Mouse (Mus musculus): ENCODE data around the gene Kcnh7. TPM values are rescaled to one million over a fixed set of nuclear protein-coding genes. Genes with fewer than 3 reads are reported as not detected.

Kcnh7 gene
- polyA plus RNA-seq, 1 experiment from 2014 or later, result 2.7 TPM

DNA sequence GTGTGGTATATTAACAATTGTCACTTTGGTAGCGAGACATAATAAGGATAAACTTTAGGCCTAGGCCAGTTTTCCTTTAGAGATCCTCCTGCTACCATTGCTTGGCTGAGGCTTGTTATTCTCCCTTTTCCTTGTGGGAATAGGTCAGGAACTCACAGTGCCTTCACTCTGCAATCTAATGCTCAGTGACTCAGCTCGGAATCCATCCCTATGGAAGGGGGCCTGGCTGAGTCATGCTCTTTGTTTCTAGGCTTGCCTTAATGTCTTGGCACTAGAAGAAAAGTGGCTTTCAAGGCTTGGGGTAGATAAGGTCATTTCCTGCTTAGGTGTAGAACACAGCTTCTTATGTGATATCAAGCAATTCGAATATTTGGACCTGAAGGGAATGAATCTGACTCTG is 255.6 kb downstream of the Kcnh7 start:
- H3K4me2 ChIP-seq, result no peak overlapping the region
- no peak overlapping the region for H3K4me3 ChIP-seq
- no peaks in the 10 kb centered on the region for H3K36me3 ChIP-seq
- WGBS, result 67% methylated on average over 3 of the region's 3 CpGs
- no peaks in the 10 kb centered on the region for H3K27me3 ChIP-seq (replicated peaks)
- ATAC-seq (ENCODE audit: extremely low read depth, insufficient number of reproducible peaks, low FRiP score, low TSS enrichment), result no peak
- H3K4me1 ChIP-seq, result no peaks in the 10 kb centered on the region
- no peak overlapping the region for H3K27ac ChIP-seq (replicated peaks)
- no peak overlapping the region for H3K9ac ChIP-seq
- no peaks in the 10 kb centered on the region for H3K9me3 ChIP-seq

DNA sequence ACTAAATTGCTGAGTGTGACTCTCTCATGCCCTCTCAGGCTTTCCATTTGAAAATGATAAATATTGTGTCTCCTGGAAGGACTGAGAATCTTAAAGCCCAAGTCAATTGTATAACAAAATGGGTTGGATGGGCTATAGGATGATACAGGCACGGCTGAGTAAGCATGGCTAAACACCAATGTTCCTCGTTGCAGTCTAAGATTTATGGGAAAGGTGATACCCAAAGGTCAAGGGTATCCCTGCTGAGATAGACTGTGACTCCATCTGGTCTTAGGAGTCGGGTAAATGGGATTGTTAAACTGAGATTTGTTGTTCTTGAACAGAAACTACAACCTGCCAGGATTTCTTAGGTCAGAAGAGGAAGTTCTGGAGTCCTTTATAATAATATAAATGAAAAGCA is 256.0 kb downstream of the Kcnh7 start:
- no peak overlapping the region for H3K27ac ChIP-seq (replicated peaks)
- no peaks in the 10 kb centered on the region for H3K9me3 ChIP-seq
- H3K36me3 ChIP-seq, result no peaks in the 10 kb centered on the region
- WGBS, result 61% methylated on average over 3 of the region's 3 CpGs
- no peak for ATAC-seq (ENCODE audit: extremely low read depth, insufficient number of reproducible peaks, low FRiP score, low TSS enrichment)
- H3K27me3 ChIP-seq (replicated peaks), result no peaks in the 10 kb centered on the region
- no peak overlapping the region for H3K9ac ChIP-seq
- H3K4me3 ChIP-seq, result no peak overlapping the region
- H3K4me2 ChIP-seq, result no peak overlapping the region
- H3K4me1 ChIP-seq, result no peaks in the 10 kb centered on the region

DNA sequence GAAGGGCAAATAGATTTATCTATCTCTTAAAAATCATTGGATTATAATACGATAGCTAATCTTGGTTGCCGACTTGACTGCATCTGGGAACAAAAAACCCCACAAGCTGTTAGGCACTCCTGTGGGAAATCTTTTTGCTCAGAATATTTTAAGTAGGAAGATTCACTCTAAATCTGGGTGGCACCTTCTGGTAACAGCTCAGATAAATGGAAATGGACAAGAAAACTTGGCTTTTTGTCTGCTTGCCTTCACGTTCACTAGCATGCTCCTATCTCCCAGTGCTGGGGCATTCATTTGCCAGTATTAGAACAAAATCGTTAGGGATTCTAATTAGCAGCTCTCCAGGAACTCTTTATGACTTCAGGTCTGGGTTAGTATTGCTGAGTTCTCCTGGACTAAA is 260.3 kb downstream of the Kcnh7 start:
- H3K4me2 ChIP-seq, result no peak overlapping the region
- 77% methylated on average over 4 of the region's 4 CpGs for WGBS
- no peaks in the 10 kb centered on the region for H3K27me3 ChIP-seq (replicated peaks)
- no peaks in the 10 kb centered on the region for H3K36me3 ChIP-seq
- no peaks in the 10 kb centered on the region for H3K9me3 ChIP-seq
- H3K9ac ChIP-seq, result no peak overlapping the region
- H3K27ac ChIP-seq (replicated peaks), result no peak overlapping the region
- ATAC-seq (ENCODE audit: extremely low read depth, insufficient number of reproducible peaks, low FRiP score, low TSS enrichment), result no peak
- no peak overlapping the region for H3K4me3 ChIP-seq
- H3K4me1 ChIP-seq, result no peaks in the 10 kb centered on the region

DNA sequence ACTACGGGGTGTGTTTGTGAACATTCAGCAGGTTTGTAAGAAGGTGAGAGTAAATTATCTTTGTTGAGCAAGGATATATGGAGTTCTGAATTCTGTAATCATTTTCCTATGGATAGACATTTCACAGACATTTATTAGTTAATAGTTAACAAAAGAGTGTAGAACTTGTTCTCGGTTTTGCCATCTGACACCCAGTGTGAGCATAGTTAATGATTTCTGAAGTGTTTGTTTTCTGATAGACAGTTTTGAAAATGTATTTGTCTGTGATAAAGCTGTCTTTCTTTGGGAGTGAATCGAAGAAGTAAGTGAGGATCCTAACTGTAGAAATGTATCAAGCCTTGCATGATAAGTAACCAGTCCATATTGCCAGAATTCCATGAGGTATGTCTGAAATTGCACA is 276.4 kb downstream of the Kcnh7 start:
- Histone ChIP-seq H3K27me3 (replicated peaks) (no peaks in the 10 kb centered on the region), H3K4me3 (no peak overlapping the region), H3K4me1 (no peaks in the 10 kb centered on the region), H3K36me3 (no peaks in the 10 kb centered on the region), H3K4me2 (no peak overlapping the region), H3K9me3 (no peaks in the 10 kb centered on the region), H3K9ac (no peak overlapping the region), H3K27ac (replicated peaks) (no peak overlapping the region)
- 73% methylated on average over 3 of the region's 3 CpGs for WGBS
- ATAC-seq (ENCODE audit: extremely low read depth, insufficient number of reproducible peaks, low FRiP score, low TSS enrichment), result no peak

DNA sequence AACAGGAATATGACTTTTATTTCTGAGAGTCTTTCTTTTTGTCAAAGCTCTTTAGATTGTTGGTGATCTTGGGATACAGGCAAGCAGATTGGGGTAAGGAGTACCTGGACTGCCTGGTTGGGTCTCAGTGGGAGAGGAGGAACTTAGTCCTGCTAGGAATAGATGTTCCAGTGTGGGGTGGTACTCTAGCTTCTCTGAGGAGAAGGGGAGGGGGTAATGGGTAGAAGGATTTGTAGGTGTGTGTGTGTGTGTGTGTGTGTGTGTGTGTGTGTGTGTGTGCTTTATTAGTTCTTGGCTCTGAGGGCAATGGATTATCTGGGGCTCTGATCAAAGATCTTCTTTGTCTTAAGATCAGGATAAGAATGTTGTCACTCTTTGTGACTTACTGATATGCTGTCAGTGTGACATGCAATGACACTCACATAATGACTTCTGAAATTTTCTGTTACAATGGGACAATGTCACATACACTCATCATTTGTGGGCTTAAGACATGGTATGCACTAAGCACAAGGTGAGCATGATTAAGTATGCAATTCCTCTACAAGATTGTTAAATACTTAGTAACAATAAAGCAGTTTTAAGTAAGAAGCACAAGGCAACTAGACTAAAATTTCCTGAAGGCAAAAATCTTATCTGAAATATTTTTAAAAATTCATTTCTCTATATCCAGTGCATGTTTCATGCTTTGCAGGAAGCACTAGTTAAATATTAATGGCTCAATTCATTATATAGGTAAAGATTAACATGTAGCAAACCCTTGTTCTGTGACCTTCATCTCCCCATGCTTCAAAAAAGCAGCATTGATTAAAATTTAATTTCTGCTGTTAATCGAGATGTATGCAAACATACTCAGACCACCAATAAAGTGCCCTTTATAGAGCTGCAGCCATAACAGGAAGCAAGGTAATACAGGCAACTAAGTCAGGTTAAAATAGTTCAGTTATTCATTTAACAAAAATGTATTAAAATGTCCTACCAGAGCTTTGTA is 281.4 kb downstream of the Kcnh7 start:
- no peak overlapping the region for H3K4me2 ChIP-seq
- no peak overlapping the region for H3K9ac ChIP-seq
- no peak overlapping the region for H3K4me3 ChIP-seq
- no peak overlapping the region for H3K27ac ChIP-seq (replicated peaks)
- H3K27me3 ChIP-seq (replicated peaks), result no peaks in the 10 kb centered on the region
- no peaks in the 10 kb centered on the region for H3K9me3 ChIP-seq
- WGBS, result 74% methylated on average over 1 of the region's 1 CpGs
- no peaks in the 10 kb centered on the region for H3K36me3 ChIP-seq
- no peaks in the 10 kb centered on the region for H3K4me1 ChIP-seq
- no peak for ATAC-seq (ENCODE audit: extremely low read depth, insufficient number of reproducible peaks, low FRiP score, low TSS enrichment)

DNA sequence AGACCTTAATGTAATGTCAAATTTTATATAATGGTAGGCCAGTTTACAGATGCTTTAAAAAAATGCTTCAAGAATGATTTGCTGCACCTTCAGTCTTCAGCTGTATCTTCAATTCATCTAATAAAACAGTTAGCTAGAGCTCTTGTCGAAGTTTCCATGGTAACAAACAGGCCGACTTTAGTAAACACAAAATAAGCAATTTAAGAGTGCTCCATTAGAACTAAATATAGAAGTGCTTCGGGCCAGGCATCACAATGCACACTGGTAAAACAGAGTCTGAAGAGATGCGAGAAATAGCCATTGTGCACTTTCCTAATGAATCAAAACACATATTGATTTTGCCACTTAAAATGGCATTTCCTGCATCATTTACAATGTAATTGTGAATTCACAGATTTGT is 305.3 kb downstream of the Kcnh7 start:
- no peak overlapping the region for H3K9ac ChIP-seq
- H3K9me3 ChIP-seq, result no peaks in the 10 kb centered on the region
- H3K36me3 ChIP-seq, result no peaks in the 10 kb centered on the region
- no peak overlapping the region for H3K27ac ChIP-seq (replicated peaks)
- ATAC-seq (ENCODE audit: extremely low read depth, insufficient number of reproducible peaks, low FRiP score, low TSS enrichment), result no peak
- no peak overlapping the region for H3K4me3 ChIP-seq
- WGBS, result 69% methylated on average over 4 of the region's 4 CpGs
- no peak overlapping the region for H3K4me2 ChIP-seq
- H3K4me1 ChIP-seq, result no peaks in the 10 kb centered on the region
- H3K27me3 ChIP-seq (replicated peaks), result no peaks in the 10 kb centered on the region

DNA sequence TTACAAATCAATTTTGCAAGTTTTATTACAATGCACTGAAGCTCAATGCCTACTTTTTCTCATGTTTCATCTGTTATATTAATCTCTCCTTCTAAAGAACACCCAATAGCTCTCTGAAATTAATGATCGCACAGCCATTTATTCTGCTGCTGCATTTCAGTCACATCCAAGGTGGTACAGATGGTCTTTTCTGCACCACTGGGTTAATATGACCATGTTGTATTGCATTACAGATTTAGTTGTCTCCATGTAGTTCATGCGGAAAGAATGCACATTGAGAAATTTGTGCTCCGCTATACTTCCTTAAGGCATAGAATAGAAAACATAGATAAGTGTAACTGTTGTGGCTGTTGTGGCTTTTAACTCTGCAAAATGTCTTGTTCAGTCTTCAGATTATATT is 328.7 kb downstream of the Kcnh7 start:
- peaks cover 5% of the 10 kb centered on the region; the same call in 1 of the 2 replicates for H3K4me1 ChIP-seq
- no peak overlapping the region for H3K4me2 ChIP-seq
- 89% methylated on average over 3 of the region's 3 CpGs for WGBS
- H3K27ac ChIP-seq (replicated peaks), result no peak overlapping the region
- no peak overlapping the region for H3K9ac ChIP-seq
- ATAC-seq (ENCODE audit: extremely low read depth, insufficient number of reproducible peaks, low FRiP score, low TSS enrichment), result no peak
- H3K9me3 ChIP-seq, result no peaks in the 10 kb centered on the region
- no peaks in the 10 kb centered on the region for H3K27me3 ChIP-seq (replicated peaks)
- no peak overlapping the region for H3K4me3 ChIP-seq
- H3K36me3 ChIP-seq, result no peaks in the 10 kb centered on the region

DNA sequence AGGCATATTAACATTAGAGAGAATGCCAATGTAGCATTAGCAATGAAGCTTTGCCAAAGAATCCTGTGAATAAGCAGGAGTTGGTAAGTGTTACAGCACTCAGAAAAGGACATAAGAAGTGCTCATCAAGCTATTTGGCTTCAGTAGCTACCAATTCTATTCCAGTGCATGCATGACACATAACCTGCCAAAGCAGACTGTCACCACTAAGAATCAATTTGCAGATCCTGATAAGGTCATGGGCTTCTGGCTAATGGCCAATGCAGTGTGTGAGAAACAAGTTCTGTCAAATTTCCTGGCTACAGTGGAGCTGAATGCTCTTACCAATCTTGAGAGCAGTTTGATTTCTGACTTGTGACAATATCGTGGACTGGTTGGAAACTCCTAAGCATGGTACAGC is 341.5 kb downstream of the Kcnh7 start:
- 11% methylated on average over 1 of the region's 1 CpGs for WGBS

DNA sequence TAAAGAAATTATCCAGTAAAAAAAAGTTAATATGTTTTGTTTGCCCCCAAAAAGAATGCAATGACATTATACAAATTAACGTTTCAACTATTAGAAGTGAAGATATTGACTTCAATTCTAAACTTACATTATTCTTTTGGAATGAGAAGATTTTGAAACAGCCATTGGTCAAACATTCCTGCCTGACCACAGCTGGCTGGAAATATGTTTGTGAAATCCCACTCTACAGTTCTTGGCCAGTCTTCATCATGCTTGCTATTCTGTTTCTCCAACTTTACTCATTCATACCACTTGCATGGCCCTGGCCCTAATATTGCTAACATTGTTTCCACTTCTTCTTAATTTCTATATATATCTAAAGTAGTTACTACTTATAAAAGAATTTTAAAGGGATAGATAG is 349.8 kb downstream of the Kcnh7 start:
- Histone ChIP-seq H3K36me3 (no peaks in the 10 kb centered on the region), H3K27ac (replicated peaks) (no peak overlapping the region), H3K9ac (no peak overlapping the region), H3K9me3 (no peaks in the 10 kb centered on the region), H3K4me2 (no peak overlapping the region), H3K27me3 (replicated peaks) (no peaks in the 10 kb centered on the region), H3K4me1 (no peaks in the 10 kb centered on the region), H3K4me3 (no peak overlapping the region)
- WGBS, result 69% methylated on average over 1 of the region's 1 CpGs
- no peak for ATAC-seq (ENCODE audit: extremely low read depth, insufficient number of reproducible peaks, low FRiP score, low TSS enrichment)

More for the DNA sequence above, 341.5 kb downstream of the Kcnh7 start:
- H3K9ac ChIP-seq, result peak overlapping the region; percentile 10; the same call in 1 of the 2 replicates
- peaks cover 13% of the 10 kb centered on the region for H3K4me1 ChIP-seq
- no peaks in the 10 kb centered on the region for H3K36me3 ChIP-seq
- no peaks in the 10 kb centered on the region for H3K9me3 ChIP-seq
- H3K27ac ChIP-seq (replicated peaks), result peak overlapping the region; percentile 45; the same call in 1 of the 2 replicates
- H3K4me3 ChIP-seq, result no peak overlapping the region
- H3K27me3 ChIP-seq (replicated peaks), result no peaks in the 10 kb centered on the region
- peak overlapping the region; percentile 47 for H3K4me2 ChIP-seq
- no peak for ATAC-seq (ENCODE audit: extremely low read depth, insufficient number of reproducible peaks, low FRiP score, low TSS enrichment)

DNA sequence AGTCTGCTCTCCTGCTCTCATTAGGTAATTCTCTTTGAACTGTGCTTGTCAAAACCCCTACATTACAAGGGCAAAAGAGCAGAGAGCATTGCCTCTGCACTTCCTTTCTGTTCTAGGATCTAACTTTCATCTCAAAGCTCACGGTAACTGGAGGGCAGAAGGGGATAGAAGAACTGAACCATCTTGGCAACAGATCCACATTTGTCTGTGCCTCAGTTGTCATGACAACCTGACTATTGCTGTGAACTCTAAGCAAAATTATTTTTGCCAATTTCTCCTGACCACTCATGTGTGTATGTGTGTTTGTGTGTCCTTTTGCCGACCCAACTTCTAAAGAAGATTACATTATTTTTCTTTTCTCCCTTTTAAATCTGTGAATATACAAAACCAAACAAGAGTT is 364.9 kb downstream of the Kcnh7 start:
- H3K4me1 ChIP-seq, result no peaks in the 10 kb centered on the region
- no peak overlapping the region for H3K4me3 ChIP-seq
- no peak overlapping the region for H3K27ac ChIP-seq (replicated peaks)
- no peaks in the 10 kb centered on the region for H3K9me3 ChIP-seq
- no peak overlapping the region for H3K9ac ChIP-seq
- no peak for ATAC-seq (ENCODE audit: extremely low read depth, insufficient number of reproducible peaks, low FRiP score, low TSS enrichment)
- 73% methylated on average over 2 of the region's 2 CpGs for WGBS
- no peaks in the 10 kb centered on the region for H3K27me3 ChIP-seq (replicated peaks)
- no peaks in the 10 kb centered on the region for H3K36me3 ChIP-seq
- H3K4me2 ChIP-seq, result no peak overlapping the region

DNA sequence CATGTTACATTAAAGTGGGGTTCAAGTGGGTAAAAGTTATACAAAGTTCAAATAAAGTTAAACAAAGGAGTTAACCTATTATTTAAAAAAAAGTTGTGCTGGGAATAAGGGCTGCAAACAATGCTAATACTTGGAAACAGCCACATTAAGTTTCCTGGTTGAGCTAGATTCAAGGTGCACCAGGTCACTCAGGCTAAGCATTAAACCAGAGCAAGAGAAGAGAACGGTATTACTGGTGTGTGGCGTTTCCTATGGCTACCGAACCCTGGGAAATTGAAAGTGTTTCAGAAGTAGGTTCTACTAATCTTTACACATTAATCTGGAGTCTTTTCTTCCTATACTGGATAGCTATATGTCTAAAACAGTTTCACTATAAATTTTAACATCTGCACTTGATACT is 368.1 kb downstream of the Kcnh7 start:
- Histone ChIP-seq H3K36me3 (no peaks in the 10 kb centered on the region), H3K27ac (replicated peaks) (no peak overlapping the region), H3K9me3 (no peaks in the 10 kb centered on the region), H3K4me1 (no peaks in the 10 kb centered on the region), H3K4me3 (no peak overlapping the region), H3K9ac (no peak overlapping the region), H3K4me2 (no peak overlapping the region), H3K27me3 (replicated peaks) (no peaks in the 10 kb centered on the region)
- ATAC-seq (ENCODE audit: extremely low read depth, insufficient number of reproducible peaks, low FRiP score, low TSS enrichment), result no peak
- 88% methylated on average over 3 of the region's 3 CpGs for WGBS

DNA sequence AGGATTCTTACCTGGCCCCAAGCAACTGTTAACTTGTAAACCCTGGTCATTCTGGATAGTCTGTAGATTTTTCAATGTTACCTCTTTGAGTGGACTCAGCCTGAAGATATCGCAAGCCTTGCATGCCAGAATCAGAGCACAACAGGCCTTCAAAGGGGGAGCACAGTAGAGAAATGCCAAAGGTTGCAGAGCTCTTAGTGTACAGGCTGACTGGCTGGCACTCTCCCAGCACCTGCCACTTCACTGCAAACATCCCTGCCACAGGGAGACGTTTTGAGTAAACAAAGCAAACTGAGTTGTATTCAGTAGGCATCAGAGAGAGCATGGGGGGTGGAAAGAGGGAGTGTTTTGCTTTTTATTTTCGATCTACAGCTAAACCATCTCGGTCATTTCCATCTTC is 375.3 kb downstream of the Kcnh7 start:
- Histone ChIP-seq H3K9ac (no peak overlapping the region), H3K27ac (replicated peaks) (no peak overlapping the region), H3K27me3 (replicated peaks) (no peaks in the 10 kb centered on the region), H3K4me2 (no peak overlapping the region), H3K4me3 (no peak overlapping the region), H3K4me1 (peaks cover 6% of the 10 kb centered on the region; the same call in 1 of the 2 replicates), H3K36me3 (no peaks in the 10 kb centered on the region), H3K9me3 (no peaks in the 10 kb centered on the region)
- WGBS, result 56% methylated on average over 4 of the region's 4 CpGs
- no peak for ATAC-seq (ENCODE audit: extremely low read depth, insufficient number of reproducible peaks, low FRiP score, low TSS enrichment)
